Mouse (Mus musculus): ENCODE results near the gene Gpr75. TPM values are rescaled to one million over a fixed set of nuclear protein-coding genes. Genes with fewer than 3 reads are reported as not detected.

Gene Gpr75
- polyA plus RNA-seq, 1 experiment from 2014 or later, result 0.41 TPM

Other genes with a start within 250 kb of the Gpr75 start
- 9.2 and 9.7 TPM in 2 replicates for gene Acyp2, start 235.8 kb upstream of the Gpr75 start, polyA plus RNA-seq (2015; fragmentation: Nextera tagmentation; extraction: Ambion mirVana)
- gene Psme4, start 113.6 kb upstream of the Gpr75 start, polyA plus RNA-seq (2015; fragmentation: Nextera tagmentation; extraction: Ambion mirVana), result 16.3 and 18.8 TPM in 2 replicates
- 30.3 and 34.2 TPM in 2 replicates for gene Asb3, start 58 bp downstream of the Gpr75 start, polyA plus RNA-seq (2015; fragmentation: Nextera tagmentation; extraction: Ambion mirVana)
- 13.0 and 13.5 TPM in 2 replicates for gene Erlec1, start 69.0 kb downstream of the Gpr75 start, polyA plus RNA-seq (2015; fragmentation: Nextera tagmentation; extraction: Ambion mirVana)
- gene Chac2, start 101.0 kb downstream of the Gpr75 start, polyA plus RNA-seq (2015; fragmentation: Nextera tagmentation; extraction: Ambion mirVana), result 16.2 and 17.6 TPM in 2 replicates